Mouse (Mus musculus): ENCODE measurements at regions not wholly inside any gene's neighbourhood (a gene's known extent, or its start where the extent isn't known, plus 50 kb on each side); places are given as distances from the start of the nearest gene placed in this dataset.

DNA sequence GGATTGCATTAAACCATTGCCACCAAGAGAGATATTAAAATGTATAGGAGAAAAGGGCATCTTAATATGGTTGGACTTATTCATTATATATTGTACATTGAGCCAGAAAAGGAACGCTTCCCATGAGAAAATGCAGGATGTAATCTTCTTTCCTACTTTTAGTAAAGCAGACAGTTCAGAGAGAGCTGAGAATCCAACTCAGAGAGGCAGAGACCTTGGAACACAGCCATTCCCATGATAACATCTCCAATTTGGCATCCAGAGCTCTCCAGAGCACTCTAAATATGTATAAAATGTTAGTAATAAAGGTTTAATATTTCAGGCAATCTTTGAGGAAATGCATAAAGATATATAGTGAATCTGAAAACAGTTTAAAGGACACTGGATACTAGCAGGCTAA, 199.3 kb upstream of the Asb5 start:
- DNase-seq (ENCODE audit: low spot score in 2 of 2) = no peak

DNA sequence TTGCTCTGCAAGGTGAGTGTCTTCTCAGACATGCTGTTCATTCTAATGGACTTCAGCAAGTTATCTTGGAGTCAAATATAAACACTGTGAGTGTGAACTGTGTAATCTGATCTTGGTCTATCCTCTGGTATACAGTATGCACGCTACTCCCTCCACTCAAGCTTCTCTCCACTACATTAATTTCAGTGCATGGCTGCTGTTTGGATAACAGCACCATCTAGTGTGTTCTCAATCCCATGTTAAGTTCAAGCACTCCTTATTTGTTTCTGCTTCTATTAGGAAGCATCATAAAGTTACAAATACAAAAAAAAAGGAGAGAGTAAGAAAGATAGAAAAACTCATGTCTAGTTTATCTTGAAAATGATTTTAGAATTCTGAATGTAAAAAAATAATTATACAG, 197.5 kb upstream of the Asb5 start:
- DNase-seq (ENCODE audit: low spot score in 2 of 2) = no peak

GRCm38 (mm10) chr8:54351123-54351522, 178.3 kb upstream of the Asb5 start:
- DNase-seq (ENCODE audit: low spot score in 2 of 2) = no peak

DNA sequence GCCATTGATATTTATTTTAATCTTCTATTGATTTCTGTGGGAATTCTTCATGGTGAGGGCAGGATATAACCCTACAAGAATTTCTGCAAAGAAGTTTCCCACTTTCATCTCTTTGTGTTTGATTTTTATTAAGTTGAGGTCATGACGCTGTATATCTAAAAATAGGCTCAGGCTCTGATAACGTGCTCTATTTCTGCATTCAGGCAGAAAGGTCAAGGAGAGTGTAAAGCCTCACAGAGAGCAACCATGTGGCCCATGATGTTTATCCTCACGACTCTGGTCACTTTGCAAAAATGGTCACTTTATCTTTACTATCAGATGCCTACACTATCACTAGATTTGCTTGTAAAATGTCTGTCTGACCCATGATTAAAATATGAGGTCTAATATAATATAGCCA, 167.7 kb upstream of the Asb5 start:
- DNase-seq (ENCODE audit: low spot score in 2 of 2) = no peak

DNA sequence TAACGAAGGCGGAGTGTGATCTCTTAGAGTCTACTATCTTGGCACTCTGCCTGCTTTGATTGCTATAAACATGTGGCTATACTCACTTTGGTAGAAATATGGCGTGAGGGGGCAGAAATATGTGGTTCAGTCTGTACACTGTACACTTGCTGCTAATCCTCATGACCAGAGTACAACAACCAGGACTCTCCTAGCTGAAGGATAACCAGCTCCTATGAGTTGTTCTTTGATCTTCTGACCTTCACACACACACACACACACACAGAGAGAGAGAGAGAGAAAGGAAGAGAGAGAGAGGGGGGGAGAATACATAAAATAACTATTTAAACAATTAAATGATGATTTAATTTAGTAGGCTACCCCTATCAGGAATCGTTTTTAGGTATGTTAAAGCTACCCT, 158.9 kb upstream of the Asb5 start:
- DNase-seq (ENCODE audit: low spot score in 2 of 2) = no peak

DNA sequence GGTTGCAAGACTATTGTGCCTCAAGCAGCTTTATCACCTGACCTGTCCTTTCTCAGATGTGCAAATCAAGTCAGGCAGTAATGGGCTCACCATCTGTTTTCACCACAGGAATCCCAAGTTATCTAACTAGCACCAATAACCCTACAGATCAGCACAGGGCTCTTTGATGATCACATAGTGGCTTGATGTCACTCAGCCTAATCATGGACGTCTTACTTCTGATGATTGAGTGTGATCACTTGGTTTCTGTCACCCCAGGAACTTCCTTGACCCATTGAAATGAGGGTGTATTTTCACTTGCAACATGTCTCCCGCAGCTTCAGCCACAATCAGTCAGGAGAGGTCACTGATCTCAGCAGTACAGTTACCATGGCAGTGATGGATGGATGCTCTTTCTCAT, 158.3 kb upstream of the Asb5 start:
- DNase-seq (ENCODE audit: low spot score in 2 of 2) = no peak

GRCm38 (mm10) chr8:54372921-54373320, 156.5 kb upstream of the Asb5 start:
- no peak for DNase-seq (ENCODE audit: low spot score in 2 of 2)

- peak in 1 of 2 experiments; percentile 3 for DNase-seq (ENCODE audit: low spot score in 2 of 2)
Observed at GRCm38 (mm10) chr8:54375373-54376098, 153.8 kb upstream of the Asb5 start.

DNA sequence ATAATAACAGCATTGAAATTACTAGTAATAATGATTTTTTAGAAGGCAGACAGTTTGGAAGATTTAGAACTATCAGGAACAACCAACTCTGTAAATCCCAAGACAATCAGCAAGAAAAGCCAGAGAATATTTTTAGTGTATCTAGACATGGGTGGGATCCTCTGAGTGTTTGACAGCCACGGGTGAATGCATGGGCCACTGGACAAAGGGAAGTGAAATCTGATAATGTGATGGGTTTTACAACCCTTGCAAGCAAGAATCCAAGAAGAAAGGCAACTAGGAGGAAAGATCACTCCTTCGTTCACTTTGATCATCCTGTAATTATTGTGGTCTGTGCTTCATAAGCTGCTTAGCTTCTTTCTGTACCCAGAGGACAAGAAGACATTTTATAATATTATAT, 149.2 kb upstream of the Asb5 start:
- no peak for DNase-seq (ENCODE audit: low spot score in 2 of 2)

GRCm38 (mm10) chr8:54392866-54393265, 136.5 kb upstream of the Asb5 start:
- no peak for DNase-seq (ENCODE audit: low spot score in 2 of 2)

DNA sequence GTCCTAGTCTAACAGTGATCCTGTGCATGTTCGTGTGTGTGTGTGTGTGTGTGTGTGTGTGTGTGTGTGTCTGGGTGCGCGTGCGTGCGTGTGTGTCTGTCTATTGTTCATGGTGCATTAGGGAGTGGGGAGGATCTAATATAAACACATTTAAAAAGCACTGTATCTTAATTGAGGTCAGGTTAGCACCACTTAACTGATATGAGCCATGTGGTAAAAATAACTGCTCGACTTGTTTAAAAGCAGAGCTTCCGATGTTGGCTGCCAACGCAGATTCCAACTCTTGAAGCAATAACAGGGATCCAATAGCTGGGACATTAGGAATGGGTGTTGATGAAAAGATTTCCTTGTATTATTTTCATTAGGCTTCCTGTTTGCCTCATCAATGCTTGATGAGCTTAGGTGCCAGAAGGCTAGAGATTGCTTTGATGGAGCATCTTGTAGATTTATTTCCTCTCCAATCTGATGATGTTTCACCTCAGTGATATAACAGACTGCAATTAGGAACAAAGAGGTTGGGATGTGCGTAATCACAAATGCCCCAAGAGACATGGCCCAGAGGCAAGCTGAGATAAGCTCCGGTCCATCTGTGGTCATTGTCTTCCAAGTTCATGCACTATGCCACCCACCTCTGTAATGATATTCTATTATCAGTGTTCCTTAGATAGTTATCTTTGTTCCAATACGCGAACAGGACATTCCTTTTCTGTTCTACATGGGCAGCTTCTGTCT, 135.7 kb upstream of the Asb5 start:
- DNase-seq (ENCODE audit: low spot score in 2 of 2) = no peak

- DNase-seq (ENCODE audit: low spot score in 2 of 2) = no peak
Observed at GRCm38 (mm10) chr8:54405723-54406122, 123.7 kb upstream of the Asb5 start.

DNA sequence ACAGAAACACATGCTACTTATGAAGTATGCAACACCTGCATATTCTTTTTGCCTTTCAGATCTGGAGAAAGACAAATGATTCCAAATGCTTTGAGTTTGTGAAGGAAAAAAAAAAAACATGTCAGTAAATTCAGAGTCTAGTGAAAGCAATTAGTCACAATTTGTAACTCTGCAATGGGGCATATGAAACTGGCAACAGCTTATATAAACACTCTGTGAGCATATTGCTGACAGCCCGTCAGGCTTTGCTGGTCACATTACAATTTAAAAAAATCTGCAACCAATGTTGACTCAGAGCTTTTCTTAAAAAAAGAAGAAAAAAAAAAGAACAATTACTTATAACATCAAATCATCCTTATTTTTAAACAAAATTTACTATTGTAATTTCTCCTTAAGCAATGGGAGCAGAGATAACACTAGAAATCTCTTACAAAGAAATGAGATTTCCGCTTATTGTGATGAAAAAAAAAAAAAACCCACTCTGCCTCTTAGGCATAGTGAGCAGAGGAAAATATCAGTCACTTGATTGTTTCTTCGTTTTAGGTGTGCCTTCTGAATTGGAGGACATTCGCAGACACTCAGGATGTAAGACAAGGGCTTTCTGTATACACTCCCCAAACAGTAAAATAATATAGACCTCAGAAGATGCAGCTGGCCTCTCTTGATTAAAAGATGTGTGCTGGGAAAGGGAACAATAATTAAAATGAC, 115.1 kb upstream of the Asb5 start:
- no peak for DNase-seq (ENCODE audit: low spot score in 2 of 2)

DNA sequence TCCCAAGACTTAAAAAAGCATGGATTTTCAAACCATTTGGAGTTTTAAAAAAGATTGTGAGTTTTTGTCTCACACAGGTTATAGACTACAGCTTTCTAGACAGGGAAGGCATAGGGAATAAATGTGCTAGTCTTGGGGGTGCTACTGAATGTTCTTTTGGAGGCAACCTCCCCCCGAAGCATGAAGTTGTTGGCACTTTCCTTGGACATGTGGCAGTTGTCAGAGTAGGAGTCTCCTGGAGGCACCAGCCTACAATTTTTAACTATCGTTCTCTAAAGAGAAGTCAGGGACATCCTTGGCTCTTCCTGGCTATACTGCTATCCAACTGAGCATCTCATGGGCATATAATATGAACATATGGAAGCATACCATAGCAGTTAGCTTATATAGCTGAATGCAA, 112.7 kb upstream of the Asb5 start:
- peak in 1 of 2 experiments; percentile 11 for DNase-seq (ENCODE audit: low spot score in 2 of 2)

DNA sequence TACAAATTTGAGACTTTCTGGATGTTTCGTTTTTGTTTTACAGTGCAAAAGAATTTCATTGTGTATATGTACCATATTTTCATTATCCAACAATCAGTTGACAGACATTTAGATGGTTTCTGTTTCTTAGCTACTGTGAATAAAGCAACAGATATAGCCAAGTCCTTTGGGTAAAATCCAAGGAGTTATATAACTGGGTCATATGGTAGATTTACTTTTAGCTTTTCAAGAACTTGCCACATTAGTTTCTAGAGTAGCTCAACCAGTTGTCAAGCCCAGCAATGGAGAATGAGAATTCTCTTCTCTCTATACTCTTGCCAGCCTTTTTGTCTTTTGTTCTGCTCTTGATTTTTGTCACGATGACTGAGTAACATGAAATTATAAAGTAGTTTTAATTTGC, 111.3 kb upstream of the Asb5 start:
- no peak for DNase-seq (ENCODE audit: low spot score in 2 of 2)

DNA sequence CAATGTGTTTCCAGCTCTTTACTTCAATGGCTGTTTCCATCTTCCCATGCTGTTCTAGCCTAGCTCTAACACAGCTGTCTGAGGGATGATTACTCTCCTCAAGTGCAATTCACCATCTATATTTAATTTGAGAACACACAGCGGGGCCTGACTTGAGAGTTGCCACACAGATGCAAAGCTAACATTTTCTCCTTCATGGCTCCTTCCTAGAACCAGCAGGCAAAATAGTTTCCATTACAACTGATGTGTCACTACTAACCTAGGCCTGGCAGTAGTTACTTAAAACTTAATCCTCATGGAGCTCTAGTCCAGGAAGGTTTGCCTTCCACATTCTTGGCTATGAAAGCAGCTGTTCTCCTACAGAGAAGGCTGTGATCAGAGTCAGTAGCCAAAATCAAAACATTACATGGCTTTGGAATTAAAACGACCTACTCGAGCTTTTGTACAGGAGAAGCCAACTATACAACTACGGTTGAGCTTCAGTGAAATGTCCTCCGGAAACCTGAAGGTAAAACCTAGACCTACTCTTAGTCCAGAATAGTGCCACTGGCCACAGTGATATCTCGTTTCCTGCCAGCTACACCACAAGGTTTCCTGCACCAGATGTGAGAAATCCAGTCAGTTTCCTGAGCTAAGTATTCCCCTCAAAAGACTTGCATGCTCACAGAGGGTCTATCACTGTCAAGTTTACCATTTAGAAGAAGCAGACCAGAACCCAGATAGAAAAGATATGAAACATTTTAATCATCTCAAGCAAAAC, 108.9 kb upstream of the Asb5 start:
- no peak for DNase-seq (ENCODE audit: low spot score in 2 of 2)

DNA sequence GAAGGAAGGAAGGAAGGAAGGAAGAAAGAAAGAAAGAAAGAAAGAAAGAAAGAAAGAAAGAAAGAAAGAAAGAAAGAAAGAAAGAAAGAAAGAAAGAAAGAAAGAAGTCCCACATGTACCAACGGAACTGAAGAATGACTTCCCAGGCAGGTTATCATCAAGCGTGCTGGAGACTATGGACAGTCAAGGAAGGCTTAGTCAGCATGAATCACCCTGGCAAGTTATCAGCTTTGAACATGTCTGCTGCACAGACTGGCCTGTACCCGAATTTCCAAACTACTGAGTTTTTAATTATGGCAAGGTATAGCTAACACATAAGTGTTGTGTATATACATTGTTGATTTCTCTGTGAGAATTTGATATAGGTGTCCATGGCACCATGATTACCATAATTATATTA, 104.3 kb upstream of the Asb5 start:
- DNase-seq (ENCODE audit: low spot score in 2 of 2) = no peak

GRCm38 (mm10) chr8:54435694-54436093, 93.7 kb upstream of the Asb5 start:
- DNase-seq (ENCODE audit: low spot score in 2 of 2) = no peak

DNA sequence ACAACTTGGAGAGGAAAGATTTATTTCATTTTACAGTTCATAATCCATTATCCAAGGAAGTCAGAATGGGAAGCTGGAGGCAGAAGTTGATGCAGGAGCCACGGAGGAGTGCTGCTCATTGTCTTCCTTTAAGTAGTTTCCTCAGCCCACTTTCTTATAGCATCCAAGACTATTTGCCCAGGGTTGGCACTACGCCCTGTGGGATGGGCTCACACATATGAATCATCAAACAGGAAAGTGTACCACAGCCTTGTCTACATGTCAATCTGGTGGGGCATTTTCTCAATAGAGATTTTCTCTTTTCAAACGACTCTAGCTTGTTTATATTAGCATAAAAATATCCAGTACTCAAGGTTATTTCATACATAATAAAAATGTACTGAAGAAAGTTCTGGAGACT, 88.2 kb upstream of the Asb5 start:
- DNase-seq (ENCODE audit: low spot score in 2 of 2) = no peak

- DNase-seq (ENCODE audit: low spot score in 2 of 2) = no peak
Observed at GRCm38 (mm10) chr8:54442395-54442794, 87.0 kb upstream of the Asb5 start.

- DNase-seq (ENCODE audit: low spot score in 2 of 2) = no peak
Observed at GRCm38 (mm10) chr8:54446370-54446769, 83.0 kb upstream of the Asb5 start.

GRCm38 (mm10) chr8:54449811-54450210, 79.6 kb upstream of the Asb5 start:
- DNase-seq (ENCODE audit: low spot score in 2 of 2) = no peak
